ENCODE assay signal across 14 mouse cellular contexts in genomic region chr17:12382531-12382930, GRCm38 (mm10). TPM values are rescaled to one million over a fixed set of nuclear protein-coding genes. Genes with fewer than 3 reads are reported as not detected.
DNase-seq lines count a peak whose midpoint lies in the region; ATAC-seq and TF ChIP-seq lines count a peak whose summit lies in the region.
"Had no signal": no experiment of that assay in that cellular context is flagged by ENCODE, and none has a peak within 500 bp of the region (broad histone marks: within the 10 kb centered on the region; RNA-seq: fewer than 3 reads in every experiment).

No protein-coding gene starts in this region.

- H3K4me1 ChIP-seq in liver, postnatal 0 days (ENCODE audit: insufficient read depth), result peaks cover 14% of the 10 kb centered on the region
- H3K4me1 ChIP-seq in liver, embryonic 12.5 days, result no peaks in the 10 kb centered on the region; the same call in 1 of the 2 replicates
- peaks cover 8% of the 10 kb centered on the region; the same call in 1 of the 2 replicates for H3K4me1 ChIP-seq in hindbrain, embryonic 12.5 days
- 0 out of 2 replicates have a peak, but pooled peaks cover 7% of the 10 kb centered on the region for H3K4me1 ChIP-seq in midbrain, embryonic 15.5 days
- H3K4me1 ChIP-seq: heart, embryonic 15.5 days had no signal

- peak; percentile 14 for DNase-seq in liver, postnatal 0 days
- DNase-seq in brain, embryonic 14.5 days (ENCODE audit: low read depth), result peak; percentile 81
- DNase-seq in ovary, postnatal 14 days (ENCODE audit: low spot score), result no peak
- DNase-seq in kidney, adult 11 months, result no peak
- no peak for DNase-seq in frontal cortex, postnatal 36 days (ENCODE audit: low spot score in 2 of 2)
- DNase-seq: layer of hippocampus, adult 9-11 months had no signal

- WGBS in liver, postnatal 0 days (ENCODE audit: insufficient replicate concordance), result 33% methylated on average over 2 of the region's 2 CpGs
- 29% methylated on average over 2 of the region's 2 CpGs for WGBS in liver, embryonic 12.5 days (ENCODE audit: insufficient replicate concordance)
- 22% methylated on average over 2 of the region's 2 CpGs for WGBS in hindbrain, embryonic 12.5 days
- WGBS in midbrain, embryonic 15.5 days, result 23% methylated on average over 2 of the region's 2 CpGs

- TF ChIP-seq POLR2A in brain, embryonic 14.5 days (IDR thresholded peaks at IDR 0.05; ENCODE audit: borderline replicate concordance, extremely low read depth, insufficient read depth, insufficient read length, poor library complexity, severe bottlenecking), result no peak

- no peaks in the 10 kb centered on the region for H3K9me3 ChIP-seq in liver, postnatal 0 days (ENCODE audit: low read length)
- H3K9me3 ChIP-seq in liver, embryonic 12.5 days (replicated peaks), result no peaks in the 10 kb centered on the region
- H3K9me3 ChIP-seq in hindbrain, embryonic 12.5 days (replicated peaks), result no peaks in the 10 kb centered on the region
- H3K9me3 ChIP-seq in midbrain, embryonic 15.5 days, result no peaks in the 10 kb centered on the region
- H3K9me3 ChIP-seq: heart, embryonic 15.5 days; limb, embryonic 12.5 days had no signal

- TF ChIP-seq CTCF in liver, postnatal 0 days (IDR thresholded peaks at IDR 0.05; ENCODE audit: low read depth), result no peak
- TF ChIP-seq CTCF in brain, embryonic 14.5 days (IDR thresholded peaks at IDR 0.05; ENCODE audit: borderline replicate concordance, extremely low read depth, insufficient read depth, insufficient read length), result no peak

- H3K27ac ChIP-seq in liver, postnatal 0 days (ENCODE audit: low read depth), result peak overlapping the region; percentile 86
- H3K27ac ChIP-seq in liver, embryonic 12.5 days, result no peak overlapping the region
- H3K27ac ChIP-seq in hindbrain, embryonic 12.5 days, result no peak overlapping the region
- no peak overlapping the region for H3K27ac ChIP-seq in midbrain, embryonic 15.5 days
- H3K27ac ChIP-seq: heart, embryonic 15.5 days; limb, embryonic 12.5 days; macrophage; stomach, postnatal 0 days had no signal

- ATAC-seq in liver, postnatal 0 days, result no peak
- no peak for ATAC-seq in liver, embryonic 12.5 days
- ATAC-seq in hindbrain, embryonic 12.5 days (ENCODE audit: low FRiP score), result peak; percentile 81
- peak; percentile 85 for ATAC-seq in midbrain, embryonic 15.5 days (replicated peaks)
- ATAC-seq: intestine, postnatal 0 days had no signal

- peak overlapping the region; percentile 34; the same call in 1 of the 2 replicates for H3K4me2 ChIP-seq in liver, postnatal 0 days (ENCODE audit: low read depth, low read length)
- no peak overlapping the region for H3K4me2 ChIP-seq in liver, embryonic 12.5 days
- no peak overlapping the region for H3K4me2 ChIP-seq in hindbrain, embryonic 12.5 days (replicated peaks)
- no peak overlapping the region for H3K4me2 ChIP-seq in midbrain, embryonic 15.5 days
- H3K4me2 ChIP-seq: heart, embryonic 15.5 days; limb, embryonic 12.5 days had no signal

- H3K4me3 ChIP-seq in liver, postnatal 0 days (ENCODE audit: low read depth, low read length), result no peak overlapping the region
- H3K4me3 ChIP-seq in liver, embryonic 12.5 days, result no peak overlapping the region
- H3K4me3 ChIP-seq in hindbrain, embryonic 12.5 days, result no peak overlapping the region
- H3K4me3 ChIP-seq in midbrain, embryonic 15.5 days, result no peak overlapping the region
- H3K4me3 ChIP-seq: heart, embryonic 15.5 days; limb, embryonic 12.5 days had no signal

- 0 out of 2 replicates have a peak, but pooled peaks cover 8% of the 10 kb centered on the region for H3K36me3 ChIP-seq in liver, postnatal 0 days (replicated peaks; ENCODE audit: insufficient read depth, low read length)
- peaks cover 4% of the 10 kb centered on the region; the same call in 1 of the 2 replicates for H3K36me3 ChIP-seq in liver, embryonic 12.5 days
- no peaks in the 10 kb centered on the region for H3K36me3 ChIP-seq in hindbrain, embryonic 12.5 days
- H3K36me3 ChIP-seq in midbrain, embryonic 15.5 days (replicated peaks), result no peaks in the 10 kb centered on the region
- H3K36me3 ChIP-seq: heart, embryonic 15.5 days; limb, embryonic 12.5 days had no signal

- H3K9ac ChIP-seq in liver, postnatal 0 days (replicated peaks), result no peak overlapping the region
- no peak overlapping the region for H3K9ac ChIP-seq in liver, embryonic 12.5 days
- H3K9ac ChIP-seq in hindbrain, embryonic 12.5 days, result no peak overlapping the region
- no peak overlapping the region for H3K9ac ChIP-seq in midbrain, embryonic 15.5 days
- H3K9ac ChIP-seq: heart, embryonic 15.5 days; limb, embryonic 12.5 days had no signal

- TF ChIP-seq EP300 in liver, postnatal 0 days (IDR thresholded peaks at IDR 0.05; ENCODE audit: low read depth), result no peak

- H3K27me3 ChIP-seq in liver, postnatal 0 days (ENCODE audit: insufficient read depth, low read length), result no peaks in the 10 kb centered on the region
- H3K27me3 ChIP-seq in liver, embryonic 12.5 days (replicated peaks), result peaks cover 18% of the 10 kb centered on the region; the same call in 1 of the 2 replicates
- H3K27me3 ChIP-seq in hindbrain, embryonic 12.5 days, result no peaks in the 10 kb centered on the region
- no peaks in the 10 kb centered on the region for H3K27me3 ChIP-seq in midbrain, embryonic 15.5 days (replicated peaks)
- H3K27me3 ChIP-seq: limb, embryonic 12.5 days had no signal

RNA-seq across cellular contexts. Expression of gene Plg, which starts 4.1 kb away (rescaled TPM):
- 1,130 and 1,170 TPM in 2 replicates for polyA plus RNA-seq in liver, postnatal 0 days (2015; fragmentation: Nextera tagmentation; extraction: Ambion mirVana)
- polyA plus RNA-seq in liver, embryonic 12.5 days (2016; fragmentation: Nextera tagmentation; extraction: Ambion mirVana), result 139 and 140 TPM in 2 replicates
- 0.10 and 0.16 TPM in 2 replicates for polyA plus RNA-seq in brain, embryonic 14.5 days (2012; rRNA removed)
- not detected in 2 replicates for polyA plus RNA-seq in hindbrain, embryonic 12.5 days (2016; fragmentation: Nextera tagmentation; extraction: Ambion mirVana)
- 0.09 and 0.55 TPM in 2 replicates for polyA plus RNA-seq in midbrain, embryonic 15.5 days (2015; fragmentation: Nextera tagmentation; extraction: Ambion mirVana)
- polyA plus RNA-seq: limb, embryonic 12.5 days; macrophage had no signal

Comparison
In these comparisons a context has a peak if more than half of its experiments do, and no peak if none do; other contexts are left out.
1. ATAC-seq: peak in hindbrain, embryonic 12.5 days (single experiment) and midbrain, embryonic 15.5 days (single experiment); none in liver, postnatal 0 days (single experiment) and liver, embryonic 12.5 days (single experiment).
2. DNase-seq: peak in liver, postnatal 0 days (single experiment) and brain, embryonic 14.5 days (single experiment); none in ovary, postnatal 14 days (single experiment), kidney, adult 11 months (single experiment) and frontal cortex, postnatal 36 days (0 of 2).
3. RNA of gene Plg, which starts 4.1 kb away (polyA plus RNA-seq): 1,130 to 1,170 TPM in liver, postnatal 0 days and 139 to 140 TPM in liver, embryonic 12.5 days; 0.10 to 0.16 TPM in brain, embryonic 14.5 days, 0.09 to 0.55 TPM in midbrain, embryonic 15.5 days and not detected in hindbrain, embryonic 12.5 days; every median in the first group is over 10 times any median in the second.